Mouse (Mus musculus): ENCODE measurements around the gene Baiap3.

Gene Baiap3

DNA sequence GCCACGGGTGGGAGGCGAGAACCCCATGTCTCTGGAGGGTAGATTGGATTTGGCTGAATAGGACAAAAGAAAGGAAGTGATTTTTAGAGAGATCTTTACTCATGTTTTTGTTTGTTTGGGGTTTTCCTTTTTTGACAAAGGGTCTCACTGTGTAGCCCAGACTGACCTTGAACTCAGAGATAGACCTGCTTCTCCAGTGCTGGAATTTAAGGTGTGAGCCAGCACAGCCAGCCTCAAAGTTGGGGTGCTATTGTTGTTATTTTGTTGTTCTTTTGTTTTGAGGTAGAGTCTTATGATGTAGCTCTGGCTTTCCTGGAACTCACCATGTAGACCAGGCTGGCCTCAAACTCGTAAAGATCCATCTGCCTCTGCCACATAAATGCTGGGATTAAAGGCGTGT, 53.8 kb downstream of the Baiap3 start:
- DNase-seq = no peak
